Mouse (Mus musculus): Measurements from ENCODE around the gene Gm10840. TPM values are rescaled to one million over a fixed set of nuclear protein-coding genes. Genes with fewer than 3 reads are reported as not detected.
"Not testable (repeated sequence)": the region's sequence is repeated elsewhere in the genome, so short reads cannot be mapped to it uniquely, and the experiment has no call there.

Gm10840 gene
- 0.57 TPM in 1 of 2 replicates, not detected in the other for polyA plus RNA-seq (2016; fragmentation: Nextera tagmentation; extraction: Ambion mirVana)

GRCm38 (mm10) chr11:106160841-106161721 is at the start of gene Gm10840, which contains the start of gene Limd2:
Gm10840 (plus strand) TSS chr11:106160850.
Limd2 (minus strand) TSS chr11:106160860.
- H3K4me1 ChIP-seq = peaks cover 39% of the 10 kb centered on the region
- 31% methylated on average over 22 of the region's 22 CpGs for WGBS
- peaks cover 72% of the 10 kb centered on the region for H3K36me3 ChIP-seq
- H3K27ac ChIP-seq (replicated peaks) = peak within 1 kb of the TSS; percentile 93
- no peaks in the 10 kb centered on the region for H3K9me3 ChIP-seq (replicated peaks)
- peak within 1 kb of the TSS; percentile 92 for H3K4me3 ChIP-seq
- no peaks in the 10 kb centered on the region for H3K27me3 ChIP-seq (ENCODE audit: low read depth, poor library complexity, severe bottlenecking)
- no peak for DNase-seq (ENCODE audit: low spot score)

GRCm38 (mm10) chr11:106111688-106112087 is 49.0 kb upstream of the Gm10840 start:
- Histone ChIP-seq H3K9me3 (replicated peaks) (no peaks in the 10 kb centered on the region), H3K4me3 (no peak overlapping the region), H3K4me1 (no peaks in the 10 kb centered on the region), H3K27me3 (ENCODE audit: low read depth, poor library complexity, severe bottlenecking) (no peaks in the 10 kb centered on the region), H3K36me3 (peaks cover 58% of the 10 kb centered on the region), H3K27ac (replicated peaks) (no peak overlapping the region)
- no peak for DNase-seq (ENCODE audit: low spot score)

GRCm38 (mm10) chr11:106122221-106122620 is 38.4 kb upstream of the Gm10840 start:
- Histone ChIP-seq H3K27ac (replicated peaks) (no peak overlapping the region), H3K4me3 (no peak overlapping the region), H3K4me1 (no peaks in the 10 kb centered on the region), H3K27me3 (ENCODE audit: low read depth, poor library complexity, severe bottlenecking) (no peaks in the 10 kb centered on the region), H3K36me3 (peaks cover 84% of the 10 kb centered on the region), H3K9me3 (replicated peaks) (no peaks in the 10 kb centered on the region)
- no peak for DNase-seq (ENCODE audit: low spot score)
- WGBS = 93% methylated on average over 5 of the region's 5 CpGs

GRCm38 (mm10) chr11:106122736-106123135 is 37.9 kb upstream of the Gm10840 start:
- no peak for DNase-seq (ENCODE audit: low spot score)
- Histone ChIP-seq H3K27ac (replicated peaks) (no peak overlapping the region), H3K9me3 (replicated peaks) (no peaks in the 10 kb centered on the region), H3K36me3 (peaks cover 79% of the 10 kb centered on the region), H3K4me3 (no peak overlapping the region), H3K4me1 (no peaks in the 10 kb centered on the region), H3K27me3 (ENCODE audit: low read depth, poor library complexity, severe bottlenecking) (no peaks in the 10 kb centered on the region)
- 90% methylated on average over 3 of the region's 3 CpGs for WGBS

DNA sequence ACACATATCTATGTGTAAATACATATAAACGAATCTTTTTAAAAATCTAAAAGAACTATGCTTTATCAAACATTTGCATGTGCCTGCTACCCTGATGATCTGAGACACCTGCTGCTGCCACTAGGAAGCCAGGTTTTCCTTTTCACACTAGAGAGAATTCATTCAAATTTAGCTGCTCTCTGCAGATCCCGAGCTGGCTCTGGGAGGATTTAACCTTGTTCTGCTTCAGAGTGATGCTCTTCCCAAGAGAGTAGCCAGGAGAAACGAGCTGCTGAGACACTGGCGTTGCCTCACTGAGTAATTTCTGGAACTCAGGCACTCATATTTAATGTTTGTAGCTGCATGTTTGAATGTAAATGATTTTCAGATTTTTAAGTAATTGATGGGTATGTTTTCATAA is 35.9 kb upstream of the Gm10840 start:
- H3K27ac ChIP-seq (replicated peaks) = no peak overlapping the region
- no peak for DNase-seq (ENCODE audit: low spot score)
- no peaks in the 10 kb centered on the region for H3K27me3 ChIP-seq (ENCODE audit: low read depth, poor library complexity, severe bottlenecking)
- H3K4me3 ChIP-seq = no peak overlapping the region
- 91% methylated on average over 4 of the region's 4 CpGs for WGBS
- no peaks in the 10 kb centered on the region for H3K4me1 ChIP-seq
- H3K9me3 ChIP-seq (replicated peaks) = no peaks in the 10 kb centered on the region
- H3K36me3 ChIP-seq = peaks cover 76% of the 10 kb centered on the region

DNA sequence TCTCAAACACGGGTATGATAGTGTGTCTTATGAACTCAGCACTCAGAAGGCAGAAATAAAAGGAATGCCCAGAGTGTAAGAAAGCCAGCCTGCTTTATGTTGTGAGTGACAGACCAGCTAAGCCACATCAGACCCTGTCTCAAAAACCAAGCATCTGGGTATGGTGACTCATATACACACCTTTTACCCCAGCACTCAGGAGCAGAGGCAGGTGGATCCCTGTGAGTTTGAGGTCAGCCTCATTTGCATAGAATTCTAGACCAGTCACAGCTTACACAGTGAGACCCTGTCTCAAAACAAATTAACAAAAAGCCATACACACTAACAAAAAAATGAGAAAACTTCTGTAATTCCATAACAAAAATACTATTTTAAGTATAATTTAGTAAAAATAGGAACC is 34.8 kb upstream of the Gm10840 start:
- peaks cover 82% of the 10 kb centered on the region for H3K36me3 ChIP-seq
- H3K4me3 ChIP-seq = no peak overlapping the region
- no peak overlapping the region for H3K27ac ChIP-seq (replicated peaks)
- H3K27me3 ChIP-seq (ENCODE audit: low read depth, poor library complexity, severe bottlenecking) = no peaks in the 10 kb centered on the region
- DNase-seq (ENCODE audit: low spot score) = no peak
- H3K9me3 ChIP-seq (replicated peaks) = no peaks in the 10 kb centered on the region
- no peaks in the 10 kb centered on the region for H3K4me1 ChIP-seq
- 85% methylated on average over 1 of the region's 1 CpGs for WGBS

DNA sequence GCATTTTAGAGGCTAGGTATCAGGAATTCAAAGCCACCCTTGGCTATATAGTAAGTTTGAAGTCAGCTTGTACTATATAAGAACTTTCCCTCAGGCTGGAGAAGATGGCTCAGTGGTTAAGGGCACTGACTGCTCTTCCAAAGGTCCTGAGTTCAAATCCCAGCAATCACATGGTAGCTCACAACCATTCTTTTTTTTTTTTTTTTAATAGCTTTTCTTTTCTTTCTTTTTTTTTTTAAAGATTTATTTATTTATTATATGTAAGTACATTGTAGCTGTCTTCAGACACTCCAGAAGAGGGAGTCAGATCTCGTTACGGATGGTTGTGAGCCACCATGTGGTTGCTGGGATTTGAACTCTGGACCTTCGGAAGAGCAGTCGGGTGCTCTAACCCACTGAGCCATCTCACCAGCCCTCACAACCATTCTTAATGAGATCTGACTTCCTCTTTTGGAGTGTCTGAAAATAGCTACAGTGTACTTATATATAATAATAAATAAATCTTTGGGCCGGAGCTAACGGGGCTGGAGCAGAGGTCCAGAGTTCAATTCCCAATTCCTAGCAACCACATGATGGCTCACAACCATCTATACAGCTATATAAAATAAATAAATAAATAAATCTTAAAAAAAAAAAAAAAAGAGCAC is 33.8 kb upstream of the Gm10840 start:
- H3K9me3 ChIP-seq (replicated peaks); H3K27me3 ChIP-seq (ENCODE audit: low read depth, poor library complexity, severe bottlenecking); DNase-seq (ENCODE audit: low spot score); H3K4me1 ChIP-seq; H3K27ac ChIP-seq (replicated peaks); H3K4me3 ChIP-seq: not testable (repeated sequence)
- H3K36me3 ChIP-seq = peaks cover 72% of the 10 kb centered on the region
- 100% methylated on average over 4 of the region's 6 CpGs for WGBS

DNA sequence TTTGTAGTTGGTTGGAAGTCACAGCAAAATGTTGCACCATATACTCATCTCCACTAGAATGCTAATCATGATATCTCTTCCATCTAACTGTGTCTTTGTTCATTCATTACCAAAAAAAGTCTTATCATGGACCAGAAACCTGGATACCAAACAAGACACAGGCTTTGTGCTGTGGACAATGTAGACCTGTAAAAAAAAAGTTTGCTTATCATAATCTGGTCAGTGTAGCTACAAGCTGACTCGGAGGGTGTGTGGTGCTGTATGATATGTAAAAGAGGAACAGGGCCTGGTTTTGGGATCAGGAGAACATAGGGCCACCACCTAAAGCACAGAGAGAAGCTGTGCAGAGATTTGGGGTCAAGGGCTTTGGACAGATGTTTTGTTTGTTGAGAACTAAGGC is 31.2 kb upstream of the Gm10840 start:
- Histone ChIP-seq H3K27ac (replicated peaks) (no peak overlapping the region), H3K4me3 (no peak overlapping the region), H3K27me3 (ENCODE audit: low read depth, poor library complexity, severe bottlenecking) (no peaks in the 10 kb centered on the region), H3K4me1 (no peaks in the 10 kb centered on the region), H3K9me3 (replicated peaks) (no peaks in the 10 kb centered on the region), H3K36me3 (peaks cover 50% of the 10 kb centered on the region)
- DNase-seq (ENCODE audit: low spot score) = no peak
- WGBS = 80% methylated on average over 1 of the region's 1 CpGs

DNA sequence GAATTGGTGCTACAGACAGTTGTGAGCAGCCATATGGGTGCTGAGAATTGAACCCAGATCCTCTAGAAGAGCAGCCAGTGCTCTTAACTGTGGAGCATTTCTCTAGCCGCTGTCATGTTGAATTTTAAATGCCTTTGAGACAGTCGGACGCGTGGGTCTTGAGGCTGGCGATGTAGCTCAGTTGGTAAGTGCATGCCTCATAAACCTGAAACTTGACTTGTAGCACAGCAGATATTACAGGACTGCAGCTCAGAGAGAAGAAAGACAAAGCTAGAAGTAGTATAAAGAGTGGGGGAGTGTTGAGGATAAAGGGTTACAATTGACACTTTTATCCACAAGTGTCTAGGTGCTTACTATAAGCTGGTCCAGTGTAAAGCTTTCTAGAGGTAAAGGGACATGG is 28.1 kb upstream of the Gm10840 start:
- DNase-seq (ENCODE audit: low spot score) = no peak
- Histone ChIP-seq H3K27me3 (ENCODE audit: low read depth, poor library complexity, severe bottlenecking) (no peaks in the 10 kb centered on the region), H3K4me1 (peaks cover 7% of the 10 kb centered on the region; the same call in 1 of the 2 replicates), H3K9me3 (replicated peaks) (no peaks in the 10 kb centered on the region), H3K4me3 (no peak overlapping the region), H3K27ac (replicated peaks) (no peak overlapping the region), H3K36me3 (peaks cover 56% of the 10 kb centered on the region)
- WGBS = 93% methylated on average over 5 of the region's 5 CpGs

DNA sequence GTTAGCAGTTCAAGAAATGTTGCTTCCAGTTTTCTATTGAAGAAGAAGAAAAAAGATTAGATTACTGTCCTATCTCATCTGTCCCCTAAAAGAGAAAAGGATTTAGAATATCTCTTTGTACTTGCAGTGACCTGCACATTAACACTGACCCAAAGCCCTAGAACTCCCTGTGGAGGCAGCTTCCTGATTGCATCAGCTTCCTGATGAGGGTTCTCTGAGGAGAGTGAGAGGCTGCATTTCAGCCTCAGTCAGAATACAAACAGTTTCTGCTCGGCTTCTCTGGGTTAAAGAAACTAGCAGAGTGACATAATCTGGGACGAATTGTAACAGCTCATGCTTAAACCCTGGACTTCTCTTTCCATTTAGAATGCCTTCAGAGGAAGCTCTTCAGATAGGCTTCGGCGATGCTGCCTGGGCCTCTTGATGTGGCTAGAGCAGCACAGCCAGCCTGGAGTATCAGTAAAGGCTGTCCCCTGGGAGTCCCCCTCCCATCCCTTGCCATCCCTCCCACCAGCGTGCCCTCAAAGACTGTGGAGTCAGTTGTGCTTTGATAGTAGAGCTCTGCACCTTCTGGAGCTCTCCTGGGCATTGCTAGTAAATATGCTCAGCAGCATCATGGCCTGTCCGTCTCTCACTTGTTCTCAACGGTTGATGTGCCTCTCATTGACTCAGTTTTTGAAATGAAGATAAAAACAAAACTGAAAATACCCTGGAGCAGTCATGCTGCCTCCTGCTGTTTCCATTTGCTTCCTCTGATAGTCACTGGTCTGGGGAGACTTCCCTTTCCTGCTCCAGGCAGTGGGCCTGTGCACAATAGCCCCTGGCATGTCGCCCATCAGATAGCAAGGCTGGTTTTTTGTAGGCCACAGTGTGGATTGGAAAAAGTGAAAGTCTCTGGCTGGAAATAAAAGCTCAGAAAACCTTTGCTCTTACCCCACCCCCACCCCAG is 25.8 kb upstream of the Gm10840 start:
- WGBS = 46% methylated on average over 8 of the region's 8 CpGs
- H3K4me1 ChIP-seq = peaks cover 7% of the 10 kb centered on the region; the same call in 1 of the 2 replicates
- H3K9me3 ChIP-seq (replicated peaks) = no peaks in the 10 kb centered on the region
- no peaks in the 10 kb centered on the region for H3K27me3 ChIP-seq (ENCODE audit: low read depth, poor library complexity, severe bottlenecking)
- peaks cover 50% of the 10 kb centered on the region for H3K36me3 ChIP-seq
- peak; percentile 17 for DNase-seq (ENCODE audit: low spot score)
- H3K4me3 ChIP-seq = no peak overlapping the region
- H3K27ac ChIP-seq (replicated peaks) = peak overlapping the region; percentile 69

DNA sequence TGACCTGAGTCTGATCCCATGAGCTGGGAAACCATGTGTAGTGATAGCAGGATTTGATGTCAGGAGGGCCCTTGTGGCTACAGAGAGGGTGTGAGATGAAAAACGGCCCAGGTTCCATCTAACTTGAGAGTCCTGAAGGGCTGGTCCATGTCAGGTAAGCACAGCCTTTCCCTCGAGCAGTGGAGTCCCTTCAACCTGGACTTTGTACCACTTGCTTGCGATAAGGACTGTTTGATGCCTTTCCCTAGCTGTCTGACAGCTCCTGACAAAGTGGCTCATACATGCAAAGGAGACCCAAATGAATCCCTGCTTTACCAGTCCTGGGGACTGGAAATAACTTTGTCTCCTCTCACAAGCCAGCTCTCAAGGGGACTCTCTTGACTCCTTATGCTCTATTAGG is 9.4 kb upstream of the Gm10840 start:
- no peak for DNase-seq (ENCODE audit: low spot score)
- WGBS = 82% methylated on average over 3 of the region's 3 CpGs
- Histone ChIP-seq H3K4me1 (no peaks in the 10 kb centered on the region), H3K27ac (replicated peaks) (no peak overlapping the region), H3K36me3 (peaks cover 99% of the 10 kb centered on the region), H3K4me3 (no peak overlapping the region), H3K27me3 (ENCODE audit: low read depth, poor library complexity, severe bottlenecking) (no peaks in the 10 kb centered on the region), H3K9me3 (replicated peaks) (no peaks in the 10 kb centered on the region)

DNA sequence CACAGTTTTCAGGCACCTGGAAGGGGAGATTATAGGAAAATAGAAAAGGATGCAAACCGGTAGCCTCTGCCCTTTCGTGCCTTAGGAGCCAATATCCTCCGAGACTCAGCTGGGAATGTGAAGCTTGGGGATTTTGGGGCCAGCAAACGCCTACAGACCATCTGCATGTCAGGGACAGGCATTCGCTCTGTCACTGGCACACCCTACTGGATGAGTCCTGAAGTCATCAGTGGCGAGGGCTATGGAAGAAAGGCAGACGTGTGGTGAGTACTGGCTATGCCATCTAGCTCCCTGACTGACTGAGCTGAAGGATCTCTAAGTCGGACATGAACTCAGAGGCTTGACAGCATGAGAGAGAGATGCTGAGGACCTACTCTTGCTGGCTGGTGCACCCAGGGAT is 8.5 kb upstream of the Gm10840 start:
- Histone ChIP-seq H3K27me3 (ENCODE audit: low read depth, poor library complexity, severe bottlenecking) (no peaks in the 10 kb centered on the region), H3K27ac (replicated peaks) (no peak overlapping the region)
- 79% methylated on average over 8 of the region's 8 CpGs for WGBS

More for the DNA sequence above, 8.5 kb upstream of the Gm10840 start:
- H3K4me1 ChIP-seq = no peaks in the 10 kb centered on the region
- no peak for DNase-seq (ENCODE audit: low spot score)
- H3K9me3 ChIP-seq (replicated peaks) = no peaks in the 10 kb centered on the region
- H3K36me3 ChIP-seq = peaks cover 100% of the 10 kb centered on the region
- H3K4me3 ChIP-seq = no peak overlapping the region
